Mouse (Mus musculus) gastrocnemius, postnatal 10 days (tissue): ENCODE measurements around the gene Uba52. TPM values are rescaled to one million over a fixed set of nuclear protein-coding genes. Genes with fewer than 3 reads are reported as not detected.
"Not testable (repeated sequence)": the region's sequence is repeated elsewhere in the genome, so short reads cannot be mapped to it uniquely, and the experiment has no call there.

Experiments used
- DNase-seq: peaks from one replicate; pipeline ENCODE4 v3.0.0; 2021; ENCODE audit warnings: mixed read lengths
- total RNA-seq, 2 experiments: library from RNA; stranded (reverse); gene quantifications; 2 replicates each; pipeline ENCODE4 v1.2.3; 2021

The Uba52 gene
- total RNA-seq, 2 experiments from 2014 or later = 1,232 to 1,261 TPM

- DNase-seq = no peak
Observed at GRCm38 (mm10) chr8:70535221-70535620, 24.6 kb upstream of the Uba52 start.

GRCm38 (mm10) chr8:70534281-70534680 is 23.7 kb upstream of the Uba52 start:
- DNase-seq = no peak

DNA sequence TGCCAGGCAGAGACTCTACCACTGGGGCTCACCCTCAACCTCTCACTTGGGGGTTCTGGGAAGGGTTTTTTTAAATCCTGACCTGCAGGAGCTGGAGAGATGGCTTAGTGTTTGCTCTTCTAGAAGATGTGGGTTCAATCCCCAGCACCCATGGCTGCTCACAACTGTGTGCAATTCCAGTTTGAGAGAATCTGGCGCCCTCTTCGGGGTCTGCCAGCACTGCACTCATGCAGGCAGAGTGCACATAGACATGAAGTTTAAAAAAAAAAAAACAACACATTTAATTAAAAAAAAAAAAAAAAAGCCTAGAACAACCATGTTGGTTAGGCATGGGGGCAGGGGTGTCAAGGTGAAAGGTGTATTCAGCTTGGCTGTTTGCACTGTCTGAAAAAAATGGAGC is 19.7 kb upstream of the Uba52 start:
- no peak for DNase-seq

- DNase-seq = no peak
Observed at GRCm38 (mm10) chr8:70529741-70530161, 19.1 kb upstream of the Uba52 start.

DNA sequence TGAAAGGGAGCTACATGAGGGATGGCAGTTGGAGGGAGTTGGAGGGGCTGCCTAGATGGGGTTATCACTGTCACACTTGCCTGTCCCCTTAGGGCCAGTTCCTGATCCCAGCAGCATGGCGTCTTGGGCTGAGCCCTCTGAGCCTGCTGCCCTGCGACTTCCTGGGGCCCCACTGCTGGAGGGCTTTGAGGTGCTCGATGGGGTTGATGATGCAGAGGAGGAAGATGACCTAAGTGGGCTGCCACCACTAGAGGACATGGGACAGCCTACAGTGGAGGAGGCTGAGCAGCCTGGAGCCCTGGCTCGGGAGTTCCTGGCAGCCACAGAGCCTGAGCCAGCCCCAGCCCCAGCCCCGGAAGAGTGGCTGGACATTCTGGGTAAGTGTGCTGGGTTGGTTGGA is 18.7 kb upstream of the Uba52 start:
- DNase-seq = no peak

DNA sequence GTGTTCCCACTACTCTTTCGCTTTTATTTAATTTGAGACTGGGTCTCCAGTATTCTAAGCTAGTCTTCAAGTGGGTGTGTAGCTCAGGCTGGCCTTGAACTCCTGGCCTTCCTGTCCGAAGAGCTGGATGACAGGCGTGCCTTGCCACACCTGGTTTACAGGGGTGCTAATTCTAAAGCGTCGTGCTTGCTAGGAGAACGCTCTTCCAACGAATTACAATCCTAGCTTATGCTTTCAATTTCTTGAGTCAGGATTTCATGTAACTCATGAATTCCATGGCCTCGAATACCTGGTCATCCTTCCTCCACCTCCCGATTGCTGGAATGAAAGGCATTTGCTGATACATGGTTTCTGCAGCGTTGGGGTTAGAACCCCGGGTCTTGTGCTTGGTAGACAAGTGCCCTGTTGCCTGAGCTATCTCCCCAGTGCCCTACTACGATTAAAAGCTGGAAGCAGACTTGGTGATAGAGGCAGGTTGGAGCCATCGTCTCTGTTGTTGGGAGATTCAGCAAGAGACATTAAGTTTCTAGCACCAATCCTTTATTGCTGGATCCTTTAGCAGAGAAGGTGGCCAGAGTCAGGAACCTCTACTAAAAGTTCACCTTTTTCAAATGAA is 17.7 kb upstream of the Uba52 start:
- DNase-seq = no peak

- peak; percentile 97 for DNase-seq
Observed at GRCm38 (mm10) chr8:70527512-70528181, 17.0 kb upstream of the Uba52 start, which contains the start of the genes Fkbp8 and Kxd1. Gene Fkbp8 (plus strand): TSS chr8:70527724. Gene Kxd1 (minus strand): TSS chr8:70527956.

DNA sequence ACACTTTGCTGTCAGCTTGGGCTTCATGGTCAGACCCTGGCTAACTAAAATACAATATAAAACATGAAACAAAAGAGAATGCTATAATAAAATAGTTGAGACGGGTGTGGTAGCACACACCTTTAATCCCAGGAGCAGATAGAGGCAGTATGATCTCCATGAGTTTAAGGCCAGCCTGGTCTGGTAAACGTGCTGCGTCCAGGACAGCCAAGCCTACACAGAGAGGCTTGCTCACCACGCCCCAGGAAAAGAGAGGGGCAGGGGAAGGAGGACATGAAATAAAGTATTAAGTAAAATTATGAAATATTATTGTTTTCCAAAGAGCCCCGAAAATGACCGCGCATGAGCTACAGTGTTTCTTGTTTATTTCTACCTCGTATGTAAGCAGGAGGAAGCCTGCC is 16.5 kb upstream of the Uba52 start:
- no peak for DNase-seq

DNA sequence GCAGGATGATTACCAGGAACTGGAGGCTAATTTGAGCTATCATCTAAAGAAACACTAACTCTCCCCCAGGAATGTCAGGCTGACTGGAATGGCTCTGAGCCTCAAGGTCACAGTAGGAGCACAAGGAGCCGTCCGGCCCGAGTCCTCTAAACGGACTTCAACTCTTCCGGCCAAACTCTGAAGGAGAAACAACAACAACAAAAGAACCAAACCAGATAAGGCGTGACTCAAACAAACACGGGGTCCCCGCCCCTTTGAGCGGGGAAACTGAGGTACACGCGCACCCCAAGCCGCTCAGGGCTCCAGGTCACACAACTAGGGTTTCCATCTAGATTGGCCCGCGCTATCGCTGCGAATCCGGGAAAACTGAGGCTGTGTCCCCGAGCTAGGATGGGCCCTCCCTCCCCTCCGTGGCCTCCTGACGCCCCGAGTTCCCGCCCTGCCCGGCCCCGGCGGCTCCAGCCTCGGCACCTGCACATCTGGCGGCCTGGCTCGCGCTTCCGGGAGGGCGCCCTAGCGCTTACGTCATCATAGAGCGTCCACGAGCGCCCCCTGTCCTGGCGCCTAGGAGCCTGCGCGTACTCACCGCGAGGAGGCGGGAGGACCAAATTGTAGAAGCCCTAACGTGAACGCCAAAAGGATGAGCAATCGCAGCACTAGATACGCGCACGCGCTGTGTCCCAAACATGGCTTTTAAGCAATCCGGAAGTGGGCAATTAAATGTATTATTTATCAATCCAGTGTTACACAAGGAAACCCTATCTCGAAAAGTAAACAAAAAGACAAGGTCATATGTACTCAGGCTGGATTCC is 12.2 kb upstream of the Uba52 start:
- DNase-seq = peak; percentile 92

DNA sequence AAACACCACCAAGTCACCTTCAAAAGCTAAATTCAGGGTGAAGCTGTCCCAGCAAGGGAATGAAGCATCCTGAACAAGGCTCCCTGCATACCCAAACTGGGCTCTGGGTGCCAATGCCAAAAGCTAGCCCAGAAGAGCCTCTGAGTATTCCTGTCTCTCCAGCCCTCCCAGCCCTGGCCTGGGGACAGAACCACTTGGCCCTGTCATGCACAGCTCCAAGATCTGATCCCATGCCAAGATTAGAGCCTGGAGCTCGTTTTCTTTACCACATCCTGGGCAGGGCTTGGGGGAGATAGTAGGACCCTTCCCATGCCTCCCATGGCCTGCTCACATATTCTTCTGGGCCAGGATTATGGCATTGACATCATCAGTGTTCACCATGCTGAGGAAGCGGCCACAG is 9.0 kb upstream of the Uba52 start:
- DNase-seq = no peak

- DNase-seq = no peak
Observed at GRCm38 (mm10) chr8:70519043-70519442, 8.4 kb upstream of the Uba52 start.

DNA sequence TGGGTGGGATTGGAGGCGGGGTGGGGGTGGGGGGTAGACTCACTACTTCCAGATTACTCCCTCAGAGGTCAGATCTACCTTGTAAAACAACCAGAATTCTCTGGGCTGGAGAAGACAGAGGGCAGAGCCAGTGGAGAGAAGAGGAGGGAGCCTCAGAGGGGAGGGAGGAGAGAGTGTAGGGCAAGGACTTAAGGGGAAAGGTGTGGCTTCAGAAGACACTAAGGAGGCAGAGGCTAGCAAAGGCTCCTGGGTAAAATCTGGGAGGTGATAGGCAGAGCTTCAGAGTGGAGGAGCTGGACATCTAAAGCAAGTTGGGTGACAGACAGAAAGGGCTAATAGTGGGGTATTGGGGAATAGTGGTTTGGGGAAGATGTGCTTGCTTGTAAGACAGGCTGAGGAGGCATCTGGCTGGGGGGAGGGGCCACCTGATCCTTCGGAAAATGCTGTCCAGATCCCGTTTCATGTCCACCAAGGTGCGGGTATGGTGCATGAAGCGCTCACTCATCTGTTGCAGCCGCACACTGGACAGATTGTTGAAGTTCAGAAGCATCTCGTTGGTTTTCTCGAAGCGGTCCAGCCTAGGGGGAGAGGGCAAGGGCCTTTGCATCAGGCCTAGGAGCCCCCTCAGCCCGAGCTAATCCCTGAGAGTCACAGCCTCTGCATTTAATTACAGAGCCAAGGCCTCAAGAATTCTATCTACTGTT is 7.5 kb upstream of the Uba52 start:
- DNase-seq = no peak

DNA sequence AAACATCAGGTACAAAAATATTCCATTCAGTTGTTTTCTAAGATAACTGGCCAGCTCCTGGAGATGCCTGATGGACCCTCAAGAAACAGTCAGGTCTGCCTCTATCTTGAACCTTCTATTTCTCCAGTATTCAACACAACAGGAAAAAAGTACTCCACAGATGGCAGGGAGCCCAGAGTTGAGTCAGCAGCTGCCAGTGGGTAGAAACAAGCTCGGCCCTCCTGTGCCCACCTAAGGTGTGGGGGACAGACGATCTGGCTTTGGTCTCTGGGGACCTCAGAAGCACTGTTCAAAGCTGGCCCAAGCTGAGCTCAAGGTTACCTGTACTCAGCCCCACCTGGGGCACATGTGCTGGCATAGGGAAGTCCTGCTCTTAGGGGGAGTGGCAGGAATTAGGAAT is 2.8 kb upstream of the Uba52 start:
- DNase-seq = no peak

DNA sequence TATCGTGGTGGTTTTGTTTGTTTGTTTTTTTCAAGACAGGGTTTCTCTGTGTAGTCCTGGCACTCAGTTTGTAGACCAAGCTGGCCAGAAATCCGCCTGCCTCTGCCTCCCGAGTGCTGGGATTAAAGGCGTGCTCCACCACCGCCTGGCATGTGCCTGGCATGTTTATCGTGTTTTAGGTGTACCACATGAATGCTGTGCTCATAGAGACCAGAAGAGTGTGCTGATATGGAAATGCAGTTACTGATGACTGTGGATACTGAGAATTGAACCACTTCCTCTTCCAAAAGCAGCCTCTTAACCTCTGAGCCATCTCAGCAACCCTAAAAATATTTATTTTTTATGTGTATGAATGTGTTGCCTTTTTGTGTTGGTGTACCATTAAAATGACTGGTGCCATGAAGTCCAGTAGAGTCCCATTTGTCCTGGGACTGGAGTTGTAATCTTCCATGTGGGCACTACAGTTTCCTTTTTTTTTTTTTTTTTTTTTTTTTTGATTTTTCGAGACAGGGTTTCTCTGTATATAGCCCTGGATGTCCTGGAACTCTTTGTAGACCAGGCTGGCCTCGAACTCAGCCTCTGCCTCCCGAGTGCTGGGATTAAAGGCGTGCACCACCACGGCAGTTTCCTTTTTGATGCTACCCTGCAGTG is 1.8 kb upstream of the Uba52 start:
- no peak for DNase-seq

DNA sequence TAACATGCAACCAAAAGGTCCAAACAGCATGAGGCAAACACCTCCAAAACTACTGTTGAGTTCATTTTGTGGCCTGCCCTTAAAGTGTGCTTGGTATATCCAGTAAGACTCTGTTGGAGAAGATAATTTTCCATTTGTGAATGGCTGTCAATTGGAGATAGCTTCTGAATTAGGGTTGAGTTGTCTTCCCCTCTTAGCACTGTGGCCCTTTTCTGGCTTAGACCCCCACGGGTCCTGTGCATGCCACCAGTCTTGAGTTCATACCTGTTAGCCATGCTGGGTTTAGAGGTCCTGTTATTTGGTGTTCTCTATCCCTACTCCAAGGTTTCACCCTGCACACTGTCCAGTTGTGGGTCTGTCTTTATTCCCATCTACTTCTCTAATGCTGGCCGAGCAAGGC is 1.2 kb upstream of the Uba52 start:
- DNase-seq = no peak

DNA sequence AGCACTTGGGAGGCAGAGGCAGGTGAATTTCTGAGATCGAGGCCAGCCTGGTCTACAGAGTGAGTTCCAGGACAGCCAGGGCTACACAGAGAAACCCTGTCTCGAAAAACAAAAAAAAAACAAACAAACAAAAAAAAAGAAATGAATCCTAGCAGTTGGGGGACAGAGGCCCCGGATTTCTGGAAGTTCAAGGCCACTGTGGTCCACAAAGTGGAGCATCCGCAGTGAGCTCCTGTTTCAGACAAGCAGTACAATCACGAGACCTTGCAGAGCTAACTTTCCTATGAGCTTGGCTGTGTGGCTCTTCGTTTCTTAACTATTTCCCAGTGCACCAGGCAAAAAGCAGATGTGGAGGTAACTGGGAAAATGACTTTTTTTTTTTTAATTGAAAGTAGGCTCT is 573 bp upstream of the Uba52 start:
- not testable (repeated sequence) for DNase-seq

GRCm38 (mm10) chr8:70509281-70509952 is 1.2 kb downstream of the Uba52 start:
- no peak for DNase-seq

- no peak for DNase-seq
Observed at GRCm38 (mm10) chr8:70507027-70507393, 3.6 kb downstream of the Uba52 start.

DNA sequence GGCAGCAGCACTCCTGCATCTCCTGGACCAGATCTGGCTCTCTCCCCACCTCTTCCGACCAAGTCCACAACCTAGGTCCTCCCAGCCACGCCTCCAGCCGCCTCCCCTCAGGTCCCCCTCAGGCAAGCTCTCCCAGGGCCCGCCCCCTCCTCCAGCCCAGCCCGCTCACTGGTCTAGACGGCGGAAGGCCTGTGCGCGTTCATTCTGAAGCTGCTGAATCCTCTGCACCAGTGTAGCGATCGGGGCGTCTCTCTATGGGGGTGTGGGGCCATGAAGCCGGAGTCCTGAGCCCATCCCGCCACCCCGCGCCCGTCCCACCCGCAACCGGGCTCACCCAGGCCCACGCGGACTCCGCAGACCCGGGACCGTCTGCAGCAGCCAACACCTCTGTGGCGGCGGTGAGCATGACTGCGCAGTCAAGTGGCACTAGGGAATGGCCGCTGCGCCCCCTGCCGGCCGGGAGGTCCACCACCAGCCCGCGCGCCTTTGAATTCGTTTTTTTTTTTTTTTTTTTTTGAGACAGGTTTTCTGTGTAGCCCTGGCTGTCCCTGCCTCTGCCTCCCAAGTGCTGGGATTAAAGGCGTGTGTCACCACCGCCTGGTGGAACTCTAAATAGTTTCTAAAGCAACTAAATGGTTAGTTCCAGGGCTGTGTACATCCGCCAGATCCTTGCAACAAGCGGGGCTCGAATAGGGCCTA is 4.1 kb downstream of the Uba52 start, which contains the start of gene Rex1bd:
Gene Rex1bd (minus strand): TSS at position 425 of the 699 bp plus-strand sequence.
- DNase-seq = peak; percentile 96

DNA sequence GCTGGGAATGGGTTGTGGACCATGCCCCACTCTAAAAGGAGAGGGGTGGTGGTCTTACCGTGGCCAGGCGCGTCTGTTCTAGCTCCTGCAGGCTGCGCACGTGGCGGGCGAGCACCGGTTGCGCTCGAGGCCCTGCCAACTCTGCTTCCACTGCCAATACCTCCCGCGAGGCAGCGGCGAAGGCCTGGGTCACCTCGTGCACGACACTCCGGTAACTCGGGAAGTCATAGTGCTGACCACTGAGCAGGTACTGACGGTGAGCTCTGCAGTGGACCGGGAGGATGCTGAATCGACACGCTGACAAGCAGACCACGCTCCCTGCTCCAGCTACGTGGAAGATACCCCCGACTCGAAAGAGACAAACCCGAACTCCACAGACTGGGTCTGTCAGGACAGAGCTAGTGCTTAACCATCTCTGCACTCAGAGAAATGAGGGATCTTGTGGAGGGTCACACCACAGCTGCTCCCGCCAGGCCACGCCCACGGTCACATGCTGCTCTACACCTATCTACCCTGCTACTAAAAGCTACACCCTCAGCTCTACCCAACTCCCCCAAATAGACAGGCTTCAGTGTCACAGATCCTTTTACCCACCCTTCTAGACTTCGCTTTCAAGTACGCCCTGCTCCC is 4.8 kb downstream of the Uba52 start:
- no peak for DNase-seq
